Mouse (Mus musculus) limb, embryonic 10.5 days (tissue): Measurements from ENCODE around the gene Snx25. TPM values are rescaled to one million over a fixed set of nuclear protein-coding genes. Genes with fewer than 3 reads are reported as not detected.

Experiments used
- DNase-seq: peaks from one replicate; pipeline ENCODE4 v3.0.0-alpha.2; 2017; ENCODE audit warnings: low spot score
- H3K27ac ChIP-seq: fragments of 300-500 bp; sonication (generic); 2 replicates; pipeline ENCODE4 v1.5.1; 2016; ENCODE audit warnings: mild to moderate bottlenecking
- H3K27me3 ChIP-seq: fragments of 300-500 bp; sonication (generic); 2 replicates; pipeline ENCODE4 v1.6.1; 2016; ENCODE audit warnings: low read depth, mild to moderate bottlenecking; ENCODE audit not compliant: poor library complexity, severe bottlenecking
- H3K36me3 ChIP-seq: fragments of 300-500 bp; sonication (generic); 2 replicates; pipeline ENCODE4 v1.6.1; 2016; ENCODE audit warnings: mild to moderate bottlenecking, moderate library complexity
- H3K4me1 ChIP-seq: fragments of 300-500 bp; sonication (generic); 2 replicates; pipeline ENCODE4 v1.6.1; 2016
- H3K4me3 ChIP-seq: fragments of 300-500 bp; sonication (generic); 2 replicates; pipeline ENCODE4 v1.5.1; 2016; ENCODE audit warnings: mild to moderate bottlenecking, moderate library complexity
- H3K9me3 ChIP-seq: fragments of 300-500 bp; sonication (generic); replicated peaks from 2 replicates; pipeline ENCODE4 v1.6.1; 2016; ENCODE audit warnings: mild to moderate bottlenecking
- WGBS: fragments of 180-500 bp; shearing (Covaris S2); methylation state at CpG from one replicate; pipeline ENCODE4 v1.1.7; 2016; 5-methylcytosine and 5-hydroxymethylcytosine counted together
- polyA plus RNA-seq: library from polyadenylated mRNA; unstranded; fragments of >200 nt; fragmentation: Nextera tagmentation; extraction: Ambion mirVana; gene quantifications from 2 replicates; pipeline ENCODE4 v1.2.1, GENCODE M21; 2016

Snx25 gene
- polyA plus RNA-seq = 3.7 and 4.3 TPM in 2 replicates

- H3K4me3 ChIP-seq = peak within 1 kb of the TSS; percentile 83
These were observed at the start of gene Snx25 for GRCm38 (mm10) chr8:46152064-46153031. Gene Snx25 (minus strand): TSS chr8:46152159.

GRCm38 (mm10) chr8:46197673-46198072, 45.7 kb upstream of the Snx25 start:
- H3K27me3 ChIP-seq = no peaks in the 10 kb centered on the region
- H3K4me1 ChIP-seq = 0 out of 2 replicates have a peak, but pooled peaks cover 3% of the 10 kb centered on the region
- no peak overlapping the region for H3K27ac ChIP-seq
- no peaks in the 10 kb centered on the region for H3K9me3 ChIP-seq
- no peak overlapping the region for H3K4me3 ChIP-seq
- H3K36me3 ChIP-seq = peaks cover 44% of the 10 kb centered on the region
- no peak for DNase-seq
- 89% methylated on average over 5 of the region's 5 CpGs for WGBS

More at GRCm38 (mm10) chr8:46152064-46153031, at the start of gene Snx25:
- Histone ChIP-seq H3K27me3 (peaks cover 38% of the 10 kb centered on the region), H3K36me3 (no peaks in the 10 kb centered on the region), H3K9me3 (no peaks in the 10 kb centered on the region), H3K4me1 (peaks cover 14% of the 10 kb centered on the region), H3K27ac (peak within 1 kb of the TSS; percentile 87)
- DNase-seq = peak; percentile 92
- 4% methylated on average over 94 of the region's 103 CpGs for WGBS

- H3K36me3 ChIP-seq = peaks cover 42% of the 10 kb centered on the region
- 79% methylated on average over 3 of the region's 3 CpGs for WGBS
- H3K9me3 ChIP-seq = no peaks in the 10 kb centered on the region
- no peak overlapping the region for H3K27ac ChIP-seq
- no peaks in the 10 kb centered on the region for H3K27me3 ChIP-seq
- 0 out of 2 replicates have a peak, but pooled peaks cover 3% of the 10 kb centered on the region for H3K4me1 ChIP-seq
- no peak overlapping the region for H3K4me3 ChIP-seq
- no peak for DNase-seq
These were observed 44.9 kb upstream of the Snx25 start for GRCm38 (mm10) chr8:46196877-46197276.

- Histone ChIP-seq H3K4me3 (no peak overlapping the region), H3K36me3 (peaks cover 50% of the 10 kb centered on the region), H3K27ac (no peak overlapping the region), H3K9me3 (no peaks in the 10 kb centered on the region), H3K27me3 (no peaks in the 10 kb centered on the region), H3K4me1 (0 out of 2 replicates have a peak, but pooled peaks cover 3% of the 10 kb centered on the region)
- WGBS = 88% methylated on average over 8 of the region's 8 CpGs
- DNase-seq = no peak
These were observed 41.1 kb upstream of the Snx25 start for GRCm38 (mm10) chr8:46193100-46193499.

- WGBS = 10% methylated on average over 2 of the region's 2 CpGs
- DNase-seq = peak; percentile 61
These were observed 33.4 kb upstream of the Snx25 start for GRCm38 (mm10) chr8:46185361-46185760.

GRCm38 (mm10) chr8:46180136-46180535, 28.2 kb upstream of the Snx25 start:
- H3K36me3 ChIP-seq = peaks cover 24% of the 10 kb centered on the region; the same call in 1 of the 2 replicates
- DNase-seq = no peak
- no peaks in the 10 kb centered on the region for H3K27me3 ChIP-seq
- no peak overlapping the region for H3K27ac ChIP-seq
- H3K4me3 ChIP-seq = no peak overlapping the region
- H3K9me3 ChIP-seq = no peaks in the 10 kb centered on the region
- 95% methylated on average over 7 of the region's 7 CpGs for WGBS
- no peaks in the 10 kb centered on the region for H3K4me1 ChIP-seq

More at GRCm38 (mm10) chr8:46185361-46185760, 33.4 kb upstream of the Snx25 start:
- no peaks in the 10 kb centered on the region for H3K27me3 ChIP-seq
- no peak overlapping the region for H3K27ac ChIP-seq
- H3K4me1 ChIP-seq = no peaks in the 10 kb centered on the region
- H3K4me3 ChIP-seq = no peak overlapping the region
- peaks cover 13% of the 10 kb centered on the region; the same call in 1 of the 2 replicates for H3K36me3 ChIP-seq
- H3K9me3 ChIP-seq = no peaks in the 10 kb centered on the region

GRCm38 (mm10) chr8:46173651-46174050, 21.7 kb upstream of the Snx25 start:
- Histone ChIP-seq H3K27me3 (no peaks in the 10 kb centered on the region), H3K4me1 (no peaks in the 10 kb centered on the region), H3K4me3 (no peak overlapping the region), H3K27ac (no peak overlapping the region), H3K9me3 (no peaks in the 10 kb centered on the region), H3K36me3 (peaks cover 38% of the 10 kb centered on the region)
- DNase-seq = no peak
- WGBS = 88% methylated on average over 2 of the region's 2 CpGs

- WGBS = 1% methylated on average over 25 of the region's 25 CpGs
- H3K27ac ChIP-seq = peak overlapping the region; percentile 94
These were observed 11.9 kb upstream of the Snx25 start for GRCm38 (mm10) chr8:46163870-46164190.

GRCm38 (mm10) chr8:46162953-46163869, 11.3 kb upstream of the Snx25 start:
- peak overlapping the region; percentile 77 for H3K4me3 ChIP-seq
- DNase-seq = peak; percentile 97
- H3K27me3 ChIP-seq = no peaks in the 10 kb centered on the region
- 2% methylated on average over 74 of the region's 77 CpGs for WGBS
- H3K36me3 ChIP-seq = 0 out of 2 replicates have a peak, but pooled peaks cover 3% of the 10 kb centered on the region
- no peaks in the 10 kb centered on the region for H3K9me3 ChIP-seq
- H3K4me1 ChIP-seq = peaks cover 15% of the 10 kb centered on the region
- peak overlapping the region; percentile 94 for H3K27ac ChIP-seq

More at GRCm38 (mm10) chr8:46163870-46164190, 11.9 kb upstream of the Snx25 start:
- Histone ChIP-seq H3K4me1 (peaks cover 15% of the 10 kb centered on the region), H3K4me3 (peak overlapping the region; percentile 77), H3K9me3 (no peaks in the 10 kb centered on the region), H3K27me3 (no peaks in the 10 kb centered on the region), H3K36me3 (0 out of 2 replicates have a peak, but pooled peaks cover 3% of the 10 kb centered on the region)
- DNase-seq = no peak

GRCm38 (mm10) chr8:46153042-46153441, 1.1 kb upstream of the Snx25 start:
- H3K9me3 ChIP-seq = no peaks in the 10 kb centered on the region
- WGBS = 40% methylated on average over 2 of the region's 2 CpGs
- H3K27me3 ChIP-seq = peaks cover 38% of the 10 kb centered on the region
- peak overlapping the region; percentile 83 for H3K4me3 ChIP-seq
- no peaks in the 10 kb centered on the region for H3K36me3 ChIP-seq
- peaks cover 12% of the 10 kb centered on the region for H3K4me1 ChIP-seq
- no peak overlapping the region for H3K27ac ChIP-seq
- no peak for DNase-seq

GRCm38 (mm10) chr8:46151202-46152062, 527 bp downstream of the Snx25 start, which contains the start of gene Cfap97:
Gene Cfap97 (plus strand): TSS chr8:46151771.
- no peaks in the 10 kb centered on the region for H3K36me3 ChIP-seq
- H3K4me3 ChIP-seq = peak within 1 kb of the TSS; percentile 83
- peaks cover 14% of the 10 kb centered on the region for H3K4me1 ChIP-seq
- H3K27ac ChIP-seq = peak within 1 kb of the TSS; percentile 87
- 2% methylated on average over 73 of the region's 75 CpGs for WGBS
- peak; percentile 79 for DNase-seq
- H3K27me3 ChIP-seq = peaks cover 38% of the 10 kb centered on the region
- no peaks in the 10 kb centered on the region for H3K9me3 ChIP-seq

- Histone ChIP-seq H3K27ac (no peak overlapping the region), H3K36me3 (no peaks in the 10 kb centered on the region), H3K4me1 (peaks cover 14% of the 10 kb centered on the region), H3K4me3 (no peak overlapping the region), H3K9me3 (no peaks in the 10 kb centered on the region), H3K27me3 (peaks cover 37% of the 10 kb centered on the region)
- 81% methylated on average over 9 of the region's 9 CpGs for WGBS
- DNase-seq = no peak
These were observed 2.2 kb downstream of the Snx25 start for GRCm38 (mm10) chr8:46149782-46150181.
